Mouse (Mus musculus) telencephalon, adult 2 months (tissue): Measurements from ENCODE around the gene Otof.

Experiments used
- DNase-seq: peaks from one replicate; pipeline ENCODE4 v3.0.0-alpha.2; 2011; ENCODE audit warnings: low read depth, low spot score

Otof gene

DNA sequence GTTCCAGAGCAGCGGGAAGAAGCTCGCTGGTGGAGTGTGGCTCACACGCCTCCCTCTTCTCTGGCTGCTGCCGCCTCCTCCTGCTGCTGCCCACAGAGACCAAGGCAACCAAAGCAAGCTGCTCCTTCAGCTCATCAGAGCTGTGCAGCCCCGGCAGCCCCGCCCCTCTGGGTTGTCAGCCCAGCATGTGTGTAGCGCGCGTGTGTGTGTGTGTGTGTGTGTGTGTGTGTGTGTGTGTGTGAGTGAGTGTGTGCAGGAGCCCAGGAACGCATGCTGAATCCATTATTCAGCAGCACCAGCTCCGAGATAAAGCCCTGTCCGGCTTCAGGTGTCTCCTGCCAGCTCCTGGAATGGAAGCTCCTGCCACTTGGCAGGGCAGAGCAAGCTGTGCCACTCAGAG, at the start of gene Otof:
Otof (minus strand) TSS at position 112 of the 400 bp plus-strand sequence.
- DNase-seq = peak; percentile 66

GRCm38 (mm10) chr5:30497299-30497698, 35.6 kb upstream of the Otof start:
- DNase-seq = no peak

GRCm38 (mm10) chr5:30496821-30497220, 35.1 kb upstream of the Otof start:
- DNase-seq = no peak

- DNase-seq = no peak
These were observed 33.6 kb upstream of the Otof start for GRCm38 (mm10) chr5:30495288-30495687.

- DNase-seq = no peak
These were observed 32.9 kb upstream of the Otof start for GRCm38 (mm10) chr5:30494606-30495005.

- no peak for DNase-seq
These were observed 32.0 kb upstream of the Otof start for GRCm38 (mm10) chr5:30493723-30494122.

- DNase-seq = no peak
These were observed 29.1 kb upstream of the Otof start for GRCm38 (mm10) chr5:30490845-30491244.

DNA sequence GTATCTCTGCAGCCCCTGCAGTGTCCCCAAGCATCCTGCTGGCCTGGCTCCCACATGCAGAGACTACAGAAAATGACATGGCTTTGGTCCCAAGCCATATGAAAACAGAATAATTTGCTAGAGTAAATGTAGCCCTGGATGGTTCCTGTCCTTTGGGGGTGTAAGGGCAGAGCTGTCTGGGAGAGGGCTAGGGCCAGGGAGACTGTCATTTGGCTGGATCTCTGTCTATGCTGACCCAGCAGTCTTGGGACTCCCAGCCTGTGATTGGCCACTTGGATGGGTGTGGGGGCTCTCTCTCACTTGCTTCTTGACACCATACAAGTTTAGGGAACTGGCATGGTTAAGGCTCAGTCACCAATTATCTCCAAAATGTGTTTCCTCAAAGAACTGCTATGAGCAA, 28.5 kb upstream of the Otof start:
- no peak for DNase-seq

GRCm38 (mm10) chr5:30485136-30485535, 23.4 kb upstream of the Otof start:
- DNase-seq = no peak

- DNase-seq = no peak
These were observed 22.9 kb upstream of the Otof start for GRCm38 (mm10) chr5:30484591-30484990.

- DNase-seq = no peak
These were observed 21.8 kb upstream of the Otof start for GRCm38 (mm10) chr5:30483533-30483932.

DNA sequence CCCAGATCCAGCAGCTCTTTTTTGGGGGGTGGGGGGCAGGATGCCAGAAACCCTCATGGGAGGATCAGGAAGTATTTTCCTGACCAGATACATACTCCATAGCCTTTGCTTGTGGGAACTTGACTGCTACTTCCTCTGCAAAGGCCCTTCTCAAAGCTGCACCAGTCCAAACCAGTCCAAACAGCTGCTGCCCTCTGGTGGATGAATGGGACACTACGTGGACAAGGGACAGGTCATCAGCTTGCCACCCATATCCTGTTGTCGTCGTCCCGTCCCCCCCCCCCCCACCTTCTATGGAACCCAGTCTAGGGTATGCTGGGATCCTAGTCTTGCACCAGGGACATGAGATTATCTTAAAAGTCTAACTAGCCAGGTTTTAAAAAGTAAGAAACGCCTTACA, 20.6 kb upstream of the Otof start:
- DNase-seq = no peak

DNA sequence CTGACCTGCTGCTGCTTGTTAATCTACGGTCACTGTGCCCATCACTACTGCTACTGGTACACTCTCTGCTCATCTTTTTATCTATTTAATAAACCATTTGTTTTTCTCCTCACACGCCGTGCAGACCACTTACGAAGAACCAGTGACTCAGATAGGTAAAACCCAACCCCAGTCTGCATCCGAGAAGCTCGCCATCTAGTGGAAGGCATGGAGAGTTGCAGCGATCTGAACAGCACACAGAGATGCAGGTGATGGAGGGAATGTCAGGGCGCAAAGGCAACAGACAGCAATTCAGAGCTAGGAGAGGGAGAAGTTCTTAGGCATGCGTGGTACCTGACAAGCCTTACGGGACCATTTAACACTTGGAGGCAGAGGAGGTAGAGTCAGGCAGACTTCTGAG, 14.8 kb upstream of the Otof start:
- DNase-seq = no peak

GRCm38 (mm10) chr5:30472148-30472547, 10.4 kb upstream of the Otof start:
- no peak for DNase-seq

DNA sequence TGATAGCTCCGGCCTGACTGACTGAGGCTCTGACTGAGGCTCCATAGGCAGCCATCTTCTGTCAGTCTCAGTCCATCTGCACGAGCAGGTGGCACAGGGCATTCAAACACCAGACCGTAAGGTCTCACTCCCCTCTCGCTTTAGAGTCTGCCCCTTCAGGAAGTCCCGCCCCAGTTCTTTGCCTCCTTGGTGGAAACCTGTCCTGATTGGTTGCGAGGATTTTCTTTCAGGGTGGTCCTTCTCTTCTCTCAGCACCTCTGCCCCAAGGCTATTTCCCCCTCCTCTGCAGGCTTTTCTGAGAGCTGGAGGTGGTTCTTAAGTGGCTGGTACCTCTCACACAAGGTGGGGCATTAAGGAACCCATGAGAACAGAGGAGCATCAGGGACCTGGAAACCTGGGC, 8.7 kb upstream of the Otof start:
- DNase-seq = no peak

GRCm38 (mm10) chr5:30466315-30466714, 4.6 kb upstream of the Otof start:
- no peak for DNase-seq

GRCm38 (mm10) chr5:30465861-30466260, 4.1 kb upstream of the Otof start, which contains the start of gene 1700001C02Rik:
1700001C02Rik (plus strand) TSS chr5:30466047.
- no peak for DNase-seq

- no peak for DNase-seq
These were observed 1.6 kb downstream of the Otof start for GRCm38 (mm10) chr5:30460155-30460554.

GRCm38 (mm10) chr5:30456056-30456455, 5.7 kb downstream of the Otof start:
- DNase-seq = no peak

DNA sequence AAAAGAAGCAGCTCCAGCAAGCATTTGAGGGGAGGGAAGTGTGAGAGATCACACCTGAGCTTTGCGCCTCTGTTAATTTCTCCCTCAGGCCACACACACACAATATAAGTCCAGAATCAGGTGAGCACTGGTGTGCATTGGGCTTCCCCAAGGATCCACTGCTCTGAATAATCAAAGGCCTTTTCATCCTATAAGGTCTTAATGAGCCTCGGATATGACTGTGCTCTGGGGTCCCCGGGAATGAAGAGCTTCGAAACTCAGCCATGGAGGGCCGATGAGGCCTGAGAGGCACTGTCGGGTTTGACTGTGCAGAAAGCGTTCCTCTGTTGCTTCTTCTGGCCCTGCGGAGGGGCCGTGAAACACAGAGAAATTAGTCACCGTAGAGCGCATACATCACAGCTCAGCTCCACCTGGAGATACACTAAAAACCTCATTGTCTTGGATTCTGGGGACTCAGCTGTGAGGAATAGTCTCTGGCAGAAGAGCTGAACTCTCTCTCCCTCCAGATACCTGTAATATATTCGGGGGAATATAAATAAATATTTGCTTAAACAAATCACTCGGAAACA, 17.3 kb downstream of the Otof start:
- no peak for DNase-seq

- DNase-seq = no peak
These were observed 19.5 kb downstream of the Otof start for GRCm38 (mm10) chr5:30442196-30442595.

- no peak for DNase-seq
These were observed 21.3 kb downstream of the Otof start for GRCm38 (mm10) chr5:30440308-30440906.

GRCm38 (mm10) chr5:30438931-30439330, 22.8 kb downstream of the Otof start:
- DNase-seq = no peak

- no peak for DNase-seq
These were observed 34.3 kb downstream of the Otof start for GRCm38 (mm10) chr5:30427406-30427805.
